Mouse (Mus musculus): ENCODE data around the gene Tmem202. TPM values are rescaled to one million over a fixed set of nuclear protein-coding genes. Genes with fewer than 3 reads are reported as not detected.

The Tmem202 gene
- under 1 TPM in 1 of 2 experiments, not detected in 1; 0.94 TPM for total RNA-seq (2021)
- long read RNA-seq, experiment 1, partial matches to known transcripts, result 0 of 5 reads
- long read RNA-seq, experiment 1, other reads (novel, unspliced or antisense), result 5 of 5 reads
- long read RNA-seq, experiment 2, partial matches to known transcripts, result 0 of 3 reads
- long read RNA-seq, experiment 2, other reads (novel, unspliced or antisense), result 3 of 3 reads

DNA sequence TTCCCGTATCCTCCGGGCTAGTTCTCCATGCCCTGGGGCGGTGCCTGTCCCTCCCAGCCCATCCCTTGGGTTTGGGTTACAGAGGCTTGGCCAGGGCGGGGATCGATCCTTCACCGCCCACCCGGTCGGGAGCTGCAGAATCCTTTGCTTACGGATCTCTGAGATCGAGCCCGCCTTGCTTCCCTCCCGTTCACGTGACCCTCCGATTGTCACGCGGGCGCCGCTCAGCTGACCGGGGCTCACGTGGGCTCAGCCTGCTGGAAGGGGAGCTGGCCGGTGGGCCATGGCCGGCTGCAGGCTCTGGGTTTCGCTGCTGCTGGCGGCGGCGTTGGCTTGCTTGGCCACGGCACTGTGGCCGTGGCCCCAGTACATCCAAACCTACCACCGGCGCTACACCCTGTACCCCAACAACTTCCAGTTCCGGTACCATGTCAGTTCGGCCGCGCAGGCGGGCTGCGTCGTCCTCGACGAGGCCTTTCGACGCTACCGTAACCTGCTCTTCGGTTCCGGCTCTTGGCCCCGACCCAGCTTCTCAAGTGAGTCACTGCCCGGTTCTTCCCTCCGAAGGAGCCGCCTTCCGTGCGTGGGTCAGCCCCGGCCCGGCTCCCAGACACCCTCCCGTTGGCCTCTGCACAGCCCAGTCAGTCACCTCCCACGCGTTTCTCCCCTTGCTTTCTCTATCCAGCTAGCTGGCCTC lies at the start of gene Tmem202, which contains the start of gene Hexa:
Tmem202 (minus strand) TSS at position 407 of the 697 bp plus-strand sequence.
Hexa (plus strand) TSS at position 100 of the 697 bp plus-strand sequence.
- DNase-seq, result peak; percentile 81

DNA sequence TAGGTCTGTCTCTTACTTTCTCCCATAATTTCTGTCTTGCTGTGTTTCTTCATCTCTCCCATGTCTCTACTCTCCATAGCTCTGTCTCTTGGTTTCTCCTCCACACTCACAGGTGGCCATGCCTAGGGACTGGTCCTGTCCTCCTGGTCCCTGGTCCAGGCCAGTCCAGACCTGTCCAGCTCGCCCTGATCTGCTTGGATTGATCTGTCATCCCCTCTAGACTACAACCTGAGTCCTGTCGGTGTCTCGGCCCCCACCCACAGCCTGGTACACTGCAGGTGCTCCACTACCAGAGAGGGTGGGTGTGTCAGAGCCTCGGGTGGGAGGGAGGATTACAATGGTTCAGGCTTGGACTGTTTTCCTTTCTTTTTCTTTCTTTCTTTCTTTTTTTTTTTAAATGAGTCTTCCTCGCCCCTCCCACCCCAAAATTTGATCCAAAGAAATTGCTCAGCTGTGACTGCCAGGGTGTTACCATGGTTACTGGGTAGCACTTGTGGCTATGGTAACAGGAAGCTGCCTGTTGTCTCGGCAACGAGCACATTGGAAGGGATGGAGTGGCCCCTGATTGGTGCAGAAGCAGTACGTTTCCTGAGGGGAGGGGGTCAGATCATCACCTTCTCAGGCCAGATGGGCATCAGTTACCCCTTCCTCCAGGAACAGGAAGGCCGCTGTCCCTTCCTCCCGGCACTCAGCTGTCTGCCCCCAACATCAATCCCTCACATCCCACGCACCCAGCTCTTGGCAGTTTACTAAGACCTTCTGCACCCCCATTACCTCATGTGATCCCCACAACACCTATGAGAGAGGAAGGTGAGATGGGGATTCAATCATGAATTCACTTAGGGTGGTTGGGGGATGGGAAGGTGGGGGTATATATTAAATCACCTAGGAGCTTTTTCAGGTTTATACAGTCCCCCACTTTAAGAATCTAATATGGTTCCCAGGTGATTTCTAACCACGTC lies 49.3 kb upstream of the Tmem202 start:
- no peak for DNase-seq

DNA sequence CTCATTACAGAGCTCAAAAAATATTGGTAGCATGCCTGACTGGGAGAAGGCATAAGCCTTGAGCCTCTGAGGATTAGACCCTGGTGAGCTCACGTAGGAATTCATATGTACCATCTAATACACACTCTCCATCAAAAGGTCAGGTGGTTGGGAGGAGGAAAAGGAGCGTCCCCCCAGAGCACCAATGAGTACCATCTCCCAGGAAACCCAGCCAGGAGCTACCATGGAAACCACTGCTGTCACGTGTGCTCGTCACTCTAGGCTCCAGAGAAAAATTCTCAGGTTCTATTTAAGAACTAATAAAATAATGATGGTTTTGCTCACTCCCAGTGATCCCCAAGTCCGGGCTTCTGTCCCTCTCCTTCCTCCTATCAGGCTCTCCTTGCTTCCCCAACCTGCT lies 48.6 kb upstream of the Tmem202 start:
- DNase-seq, result no peak

DNA sequence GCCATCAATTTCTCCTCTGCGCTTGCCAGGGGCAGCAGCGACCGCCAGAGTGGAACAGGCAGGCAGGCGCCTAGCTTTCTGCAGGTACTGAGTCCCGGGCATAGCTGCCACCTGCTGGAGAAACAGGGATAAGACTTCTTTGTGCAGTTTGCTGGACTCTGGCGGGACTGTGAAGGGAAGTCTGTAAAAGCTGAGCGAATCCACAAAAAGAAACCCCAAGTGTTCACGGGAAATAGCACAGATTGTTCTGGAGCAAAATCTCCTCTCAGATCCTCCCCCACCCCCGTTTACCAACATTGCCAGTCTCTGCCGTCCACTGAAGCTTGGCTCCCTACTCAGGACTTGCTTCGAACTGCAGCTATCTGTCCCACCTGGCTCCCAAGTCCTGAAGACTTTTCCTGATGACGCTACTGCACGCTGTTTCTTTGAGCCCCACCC lies 45.2 kb upstream of the Tmem202 start:
- peak; percentile 52 for DNase-seq

GRCm38 (mm10) chr9:59578505-59578867 lies 38.8 kb upstream of the Tmem202 start:
- no peak for DNase-seq

GRCm38 (mm10) chr9:59577844-59578504 lies 38.3 kb upstream of the Tmem202 start, which contains the start of gene Celf6:
Gene Celf6 (plus strand): TSS chr9:59577917.
- DNase-seq, result peak; percentile 78

- no peak for DNase-seq
Measured at GRCm38 (mm10) chr9:59577401-59577800, 37.8 kb upstream of the Tmem202 start.

- no peak for DNase-seq
Measured at GRCm38 (mm10) chr9:59571852-59572251, 32.2 kb upstream of the Tmem202 start.

DNA sequence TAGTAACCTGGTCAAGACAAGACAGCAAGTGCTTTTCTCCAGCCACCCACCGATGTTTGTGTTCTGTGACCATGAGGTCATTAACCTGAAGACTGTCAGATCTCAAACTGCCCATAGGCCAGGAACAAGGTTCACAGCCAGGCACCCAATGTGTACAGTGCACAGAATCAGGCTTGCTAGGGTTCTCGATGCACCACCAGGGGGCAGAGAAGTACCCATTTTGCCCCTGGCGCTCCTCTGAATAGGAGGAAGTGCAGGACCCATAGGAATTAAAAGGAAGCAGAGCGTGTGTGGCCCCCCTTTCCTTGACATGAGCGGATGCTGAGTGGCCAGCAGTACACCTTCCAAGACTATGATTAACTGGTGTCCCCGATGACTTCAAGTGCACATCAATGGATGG lies 27.5 kb upstream of the Tmem202 start:
- DNase-seq, result no peak

GRCm38 (mm10) chr9:59565600-59565999 lies 26.0 kb upstream of the Tmem202 start:
- DNase-seq, result peak; percentile 71

DNA sequence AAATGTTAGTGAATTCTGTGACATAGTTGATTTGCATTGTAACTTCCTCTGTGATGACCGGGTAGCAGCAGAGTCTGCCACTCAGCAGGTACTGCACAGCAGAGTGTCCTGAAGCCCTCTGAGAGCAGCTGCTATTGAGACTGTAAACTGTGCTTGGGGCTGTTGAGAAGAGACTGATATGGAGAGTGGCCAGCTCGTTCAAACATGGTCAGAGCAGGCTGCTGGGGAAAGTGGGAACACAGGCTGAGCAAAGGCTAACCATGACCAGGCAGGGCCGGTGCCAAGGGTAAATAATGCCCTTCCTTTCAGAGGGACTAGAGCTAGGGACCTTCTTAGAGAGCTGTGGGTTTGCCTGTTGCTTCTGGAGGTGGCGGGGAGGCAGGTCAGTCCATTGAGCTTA lies 14.1 kb upstream of the Tmem202 start:
- DNase-seq, result no peak

GRCm38 (mm10) chr9:59552610-59553009 lies 13.0 kb upstream of the Tmem202 start:
- no peak for DNase-seq

- DNase-seq, result peak; percentile 49
Measured at GRCm38 (mm10) chr9:59551620-59552031, 12.0 kb upstream of the Tmem202 start.

GRCm38 (mm10) chr9:59551017-59551416 lies 11.4 kb upstream of the Tmem202 start:
- no peak for DNase-seq

DNA sequence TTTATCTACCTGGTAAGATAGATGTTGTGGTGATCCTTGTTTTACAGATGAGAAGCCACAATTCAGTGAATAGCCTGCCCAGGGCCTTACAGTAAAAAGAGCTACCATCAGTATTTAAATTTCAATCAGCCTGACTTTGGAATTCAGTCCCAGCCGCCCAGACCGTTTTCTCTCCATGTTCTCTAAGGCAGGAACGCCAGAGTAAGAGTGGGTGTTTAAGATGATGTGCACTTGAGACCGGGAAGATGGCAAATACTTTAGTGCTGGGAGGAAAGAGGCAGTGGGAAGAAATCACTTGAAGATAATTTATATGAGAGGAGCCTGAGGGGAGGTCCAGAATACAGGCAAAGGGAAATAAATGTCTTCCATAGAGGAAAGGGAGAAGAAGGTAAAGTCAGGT lies 10.4 kb upstream of the Tmem202 start:
- no peak for DNase-seq

GRCm38 (mm10) chr9:59548961-59549487 lies 9.4 kb upstream of the Tmem202 start:
- no peak for DNase-seq

- DNase-seq, result no peak
Measured at GRCm38 (mm10) chr9:59547869-59548268, 8.2 kb upstream of the Tmem202 start.

DNA sequence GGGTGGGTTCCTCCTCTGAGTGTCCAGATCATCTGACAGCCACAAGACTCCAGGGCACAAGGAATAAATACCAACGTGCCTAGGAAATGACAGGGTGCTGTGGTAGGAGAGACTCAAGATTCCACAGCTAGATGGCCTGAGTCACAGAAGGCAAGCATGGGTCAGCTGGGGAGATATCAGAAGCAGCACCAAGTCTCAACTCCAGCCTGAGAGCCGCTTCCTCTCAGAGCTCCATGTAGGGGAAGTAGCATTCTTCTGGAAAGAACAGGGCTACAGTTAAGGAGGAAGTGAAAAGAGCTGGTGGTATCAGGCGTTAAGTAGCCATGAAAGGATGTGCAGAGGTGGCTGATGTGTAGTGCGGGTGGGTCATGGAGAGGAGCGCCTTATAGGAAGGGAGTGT lies 5.1 kb upstream of the Tmem202 start:
- no peak for DNase-seq

GRCm38 (mm10) chr9:59542766-59543324 lies 3.2 kb upstream of the Tmem202 start:
- no peak for DNase-seq

DNA sequence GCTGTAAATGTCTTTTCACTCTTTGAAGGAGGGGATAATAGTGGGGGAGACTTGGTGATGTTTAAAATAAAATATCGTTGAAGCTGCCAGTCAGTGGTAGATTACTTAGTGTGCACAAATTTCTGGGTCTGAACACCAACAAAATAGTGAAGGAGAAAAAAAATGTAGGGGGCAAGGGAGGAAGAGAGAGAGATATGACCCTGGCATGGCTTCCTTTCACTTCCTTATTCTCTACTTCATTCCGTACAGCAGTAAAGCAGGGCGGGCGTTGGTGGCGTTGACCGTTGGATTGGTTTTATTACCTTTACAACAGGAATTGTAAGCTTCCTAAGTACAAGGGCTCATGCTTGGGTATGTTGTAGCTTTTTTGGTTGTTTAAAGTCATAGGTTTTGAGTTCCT lies 2.0 kb upstream of the Tmem202 start:
- no peak for DNase-seq

GRCm38 (mm10) chr9:59537651-59538050 lies 2.0 kb downstream of the Tmem202 start:
- peak; percentile 30 for DNase-seq
